In the genomic region with DNA sequence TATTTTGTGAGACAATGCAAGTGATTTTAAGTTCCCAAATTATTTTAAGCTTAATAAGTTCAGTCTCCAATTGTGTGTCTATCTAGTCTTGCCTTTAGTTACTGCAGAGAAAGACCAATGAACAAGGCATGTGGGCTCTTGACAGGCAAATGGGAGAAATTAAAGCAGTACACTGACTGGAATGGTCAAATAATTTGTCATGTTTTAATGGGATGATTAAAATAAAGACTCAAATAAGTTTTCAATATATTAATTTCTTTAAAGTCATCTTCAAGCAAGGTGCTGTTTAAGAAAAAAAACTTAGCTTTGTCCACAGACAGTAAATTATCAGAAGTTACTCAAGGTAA, we compare ENCODE assay signal across 9 mouse cellular contexts. TPM values are rescaled to one million over a fixed set of nuclear protein-coding genes. Genes with fewer than 3 reads are reported as not detected.
A peak's percentile ranks its signal among the peaks of the same experiment; 100 is the strongest.
DNase-seq lines count a peak whose midpoint lies in the region; ATAC-seq and TF ChIP-seq lines count a peak whose summit lies in the region.
"Had no signal": no experiment of that assay in that cellular context is flagged by ENCODE, and none has a peak within 500 bp of the region (broad histone marks: within the 10 kb centered on the region; RNA-seq: fewer than 3 reads in every experiment).

No protein-coding gene starts in this region.

- DNase-seq in lung, adult 2 months: no peak
- DNase-seq in forebrain, embryonic 14.5 days (ENCODE audit: low spot score): no peak
- no peak for DNase-seq in liver, embryonic 11.5 days (ENCODE audit: low spot score)
- no peak for DNase-seq in right cerebral cortex, postnatal 36 days (ENCODE audit: low spot score in 2 of 2)
- DNase-seq in cerebellum, adult 9-11 months: no peak
- no peak for DNase-seq in c-Kit-positive CD71-positive TER-119-positive erythroid progenitor cells, embryonic 14.5 days (ENCODE audit: low spot score)

- peak overlapping the region; percentile 60 for H3K4me2 ChIP-seq in lung, embryonic 15.5 days
- H3K4me2 ChIP-seq in forebrain, embryonic 14.5 days (ENCODE audit: low read length): peak overlapping the region; percentile 69
- peak overlapping the region; percentile 77 for H3K4me2 ChIP-seq in liver, embryonic 11.5 days
- H3K4me2 ChIP-seq in stomach, embryonic 15.5 days: no peak overlapping the region; the same call in 1 of the 2 replicates

- H3K9me3 ChIP-seq in lung, embryonic 15.5 days: no peaks in the 10 kb centered on the region
- no peaks in the 10 kb centered on the region for H3K9me3 ChIP-seq in forebrain, embryonic 14.5 days (replicated peaks; ENCODE audit: control insufficient read depth, low read length)
- no peaks in the 10 kb centered on the region; the same call in 1 of the 2 replicates for H3K9me3 ChIP-seq in liver, embryonic 11.5 days (ENCODE audit: control insufficient read depth, low read length)
- no peaks in the 10 kb centered on the region for H3K9me3 ChIP-seq in stomach, embryonic 15.5 days

- H3K27me3 ChIP-seq in lung, embryonic 15.5 days: no peaks in the 10 kb centered on the region
- no peaks in the 10 kb centered on the region for H3K27me3 ChIP-seq in forebrain, embryonic 14.5 days (replicated peaks; ENCODE audit: control insufficient read depth, insufficient read depth, low read length)
- H3K27me3 ChIP-seq in liver, embryonic 11.5 days (replicated peaks; ENCODE audit: control insufficient read depth, insufficient read depth, low read length): no peaks in the 10 kb centered on the region
- H3K27me3 ChIP-seq in stomach, embryonic 15.5 days (replicated peaks): no peaks in the 10 kb centered on the region

- ATAC-seq in lung, embryonic 15.5 days (ENCODE audit: borderline replicate concordance, extremely low read depth, low FRiP score, low TSS enrichment): no peak
- no peak for ATAC-seq in forebrain, embryonic 14.5 days
- no peak for ATAC-seq in liver, embryonic 11.5 days (replicated peaks; ENCODE audit: low FRiP score)
- no peak for ATAC-seq in stomach, embryonic 15.5 days (ENCODE audit: insufficient read depth, low FRiP score, low read depth)
- ATAC-seq: inflammation-experienced regulatory T-cells, adult 6 months had no signal

- 0 out of 2 replicates have a peak overlapping the region, but pooled peaks have one; percentile 87 for H3K9ac ChIP-seq in lung, embryonic 15.5 days
- H3K9ac ChIP-seq in forebrain, embryonic 14.5 days (ENCODE audit: low read length): peak overlapping the region; percentile 100; the same call in 1 of the 2 replicates
- H3K9ac ChIP-seq in liver, embryonic 11.5 days (ENCODE audit: low read depth, low read length): peak overlapping the region; percentile 100
- no peak overlapping the region for H3K9ac ChIP-seq in stomach, embryonic 15.5 days

- no peaks in the 10 kb centered on the region for H3K4me1 ChIP-seq in lung, embryonic 15.5 days
- H3K4me1 ChIP-seq in lung, adult 2 months (ENCODE audit: control insufficient read depth, insufficient read depth, low read length): no peaks in the 10 kb centered on the region; the same call in 1 of the 2 replicates
- no peaks in the 10 kb centered on the region for H3K4me1 ChIP-seq in forebrain, embryonic 14.5 days (ENCODE audit: control insufficient read depth, insufficient read depth, low read length)
- peaks cover 3% of the 10 kb centered on the region; the same call in 1 of the 2 replicates for H3K4me1 ChIP-seq in liver, embryonic 11.5 days (replicated peaks; ENCODE audit: control insufficient read depth, insufficient read depth, low read length)
- H3K4me1 ChIP-seq in stomach, embryonic 15.5 days: no peaks in the 10 kb centered on the region

- no peak for TF ChIP-seq POLR2A in lung, adult 2 months (IDR thresholded peaks at IDR 0.05; ENCODE audit: borderline replicate concordance, extremely low read depth, low read depth, low read length)

- TF ChIP-seq CTCF in lung, adult 2 months (IDR thresholded peaks at IDR 0.05; ENCODE audit: insufficient read depth, low read length): no peak

- peak overlapping the region; percentile 97 for H3K27ac ChIP-seq in lung, embryonic 15.5 days
- H3K27ac ChIP-seq in forebrain, embryonic 14.5 days (ENCODE audit: low read depth, low read length): peak overlapping the region; percentile 98; the same call in 1 of the 2 replicates
- H3K27ac ChIP-seq in liver, embryonic 11.5 days (ENCODE audit: low read depth, low read length): peak overlapping the region; percentile 100
- peak overlapping the region; percentile 97 for H3K27ac ChIP-seq in stomach, embryonic 15.5 days

- no peak overlapping the region for H3K4me3 ChIP-seq in lung, embryonic 15.5 days
- H3K4me3 ChIP-seq in lung, adult 2 months (replicated peaks; ENCODE audit: extremely low read depth, low read depth, low read length): no peak overlapping the region
- peak overlapping the region; percentile 91 for H3K4me3 ChIP-seq in forebrain, embryonic 14.5 days (ENCODE audit: low read depth, low read length)
- H3K4me3 ChIP-seq in liver, embryonic 11.5 days (ENCODE audit: low read depth, low read length): peak overlapping the region; percentile 99
- no peak overlapping the region; the same call in 1 of the 2 replicates for H3K4me3 ChIP-seq in stomach, embryonic 15.5 days (replicated peaks)

- H3K36me3 ChIP-seq in lung, embryonic 15.5 days: no peaks in the 10 kb centered on the region
- H3K36me3 ChIP-seq in forebrain, embryonic 14.5 days (ENCODE audit: control insufficient read depth, insufficient read depth, low read length): no peaks in the 10 kb centered on the region
- peaks cover 4% of the 10 kb centered on the region for H3K36me3 ChIP-seq in liver, embryonic 11.5 days (ENCODE audit: control insufficient read depth, insufficient read depth, low read length)
- no peaks in the 10 kb centered on the region for H3K36me3 ChIP-seq in stomach, embryonic 15.5 days

RNA-seq across cellular contexts. Expression of a gene that starts 14.5 kb away (rescaled TPM):
- polyA plus RNA-seq in lung, embryonic 15.5 days (2015; fragmentation: Nextera tagmentation; extraction: Ambion mirVana): 6.0 and 6.5 TPM in 2 replicates
- polyA plus RNA-seq in lung, adult 2 months (2012; rRNA removed): 23.0 and 28.7 TPM in 2 replicates
- 2.9 and 4.1 TPM in 2 replicates for polyA plus RNA-seq in forebrain, embryonic 14.5 days (2014; fragmentation: Nextera tagmentation; extraction: Ambion mirVana)
- polyA plus RNA-seq in liver, embryonic 11.5 days (2014; fragmentation: Nextera tagmentation; extraction: Ambion mirVana): 6.3 and 7.5 TPM in 2 replicates
- polyA plus RNA-seq in stomach, embryonic 15.5 days (2015; fragmentation: Nextera tagmentation; extraction: Ambion mirVana): 7.5 and 9.4 TPM in 2 replicates

Comparison
In these comparisons a context has a peak if more than half of its experiments do, and no peak if none do; other contexts are left out.
1. H3K4me3 ChIP-seq: peak in forebrain, embryonic 14.5 days (single experiment) and liver, embryonic 11.5 days (single experiment); none in lung, embryonic 15.5 days (single experiment), lung, adult 2 months (single experiment) and stomach, embryonic 15.5 days (single experiment).
2. Peak in every context shown above with its lines, with median percentiles within 50 percentile points of each other: H3K27ac ChIP-seq.